Mouse (Mus musculus): ENCODE results near the gene Lrguk. TPM values are rescaled to one million over a fixed set of nuclear protein-coding genes. Genes with fewer than 3 reads are reported as not detected.

Lrguk gene
- total and polyA plus RNA-seq, 3 experiments = 0.09 to 0.18 (median 0.10) TPM

GRCm38 (mm10) chr6:34163014-34163413 lies 133.8 kb downstream of the Lrguk start:
- Histone ChIP-seq H3K4me1 (ENCODE audit: control insufficient read depth, insufficient read depth, low read length) (no peaks in the 10 kb centered on the region), H3K9ac (ENCODE audit: low read depth, low read length) (no peak overlapping the region), H3K4me3 (no peak overlapping the region), H3K27me3 (ENCODE audit: control insufficient read depth, insufficient read depth, low read length) (no peaks in the 10 kb centered on the region), H3K36me3 (ENCODE audit: control insufficient read depth, insufficient read depth, low read length) (no peaks in the 10 kb centered on the region; the same call in 1 of the 2 replicates), H3K79me2 (replicated peaks; ENCODE audit: control insufficient read depth, insufficient read depth, low read length) (no peaks in the 10 kb centered on the region), H3K27ac (no peak overlapping the region)
- 84% methylated on average over 9 of the region's 9 CpGs for WGBS
- TF ChIP-seq EP300 (IDR thresholded peaks at IDR 0.05; ENCODE audit: insufficient read depth, low read depth, low read length) = no peak
- intact Hi-C loops (cut with DNase I) = no loop called here
- DNase-seq = no peak

GRCm38 (mm10) chr6:34168834-34169233 lies 139.6 kb downstream of the Lrguk start:
- WGBS = 58% methylated on average over 3 of the region's 3 CpGs
- H3K9ac ChIP-seq (ENCODE audit: low read depth, low read length) = no peak overlapping the region
- H3K36me3 ChIP-seq (ENCODE audit: control insufficient read depth, insufficient read depth, low read length) = no peaks in the 10 kb centered on the region; the same call in 1 of the 2 replicates

GRCm38 (mm10) chr6:34170844-34171494 lies 141.7 kb downstream of the Lrguk start:
- no peak overlapping the region for H3K4me3 ChIP-seq
- H3K27me3 ChIP-seq (ENCODE audit: control insufficient read depth, insufficient read depth, low read length) = no peaks in the 10 kb centered on the region
- 53% methylated on average over 7 of the region's 7 CpGs for WGBS
- H3K36me3 ChIP-seq (ENCODE audit: control insufficient read depth, insufficient read depth, low read length) = no peaks in the 10 kb centered on the region
- H3K79me2 ChIP-seq (replicated peaks; ENCODE audit: control insufficient read depth, insufficient read depth, low read length) = peaks cover under 1% of the 10 kb centered on the region; the same call in 1 of the 2 replicates
- H3K9ac ChIP-seq (ENCODE audit: low read depth, low read length) = no peak overlapping the region
- H3K27ac ChIP-seq = no peak overlapping the region
- intact Hi-C loops (cut with DNase I) = no loop called here
- TF ChIP-seq EP300 (IDR thresholded peaks at IDR 0.05; ENCODE audit: insufficient read depth, low read depth, low read length) (no peak), CTCF (IDR thresholded peaks at IDR 0.05) (no peak), POLR2A (IDR thresholded peaks at IDR 0.05; ENCODE audit: insufficient read depth, low read depth, low read length) (no peak)
- no peaks in the 10 kb centered on the region for H3K4me1 ChIP-seq (ENCODE audit: control insufficient read depth, insufficient read depth, low read length)
- no peak for DNase-seq

More at GRCm38 (mm10) chr6:34168834-34169233, 139.6 kb downstream of the Lrguk start:
- H3K79me2 ChIP-seq (replicated peaks; ENCODE audit: control insufficient read depth, insufficient read depth, low read length) = no peaks in the 10 kb centered on the region
- H3K27ac ChIP-seq = no peak overlapping the region
- no peaks in the 10 kb centered on the region for H3K27me3 ChIP-seq (ENCODE audit: control insufficient read depth, insufficient read depth, low read length)
- no peaks in the 10 kb centered on the region for H3K4me1 ChIP-seq (ENCODE audit: control insufficient read depth, insufficient read depth, low read length)
- H3K4me3 ChIP-seq = no peak overlapping the region
- TF ChIP-seq CTCF (IDR thresholded peaks at IDR 0.05) = no peak
- no peak for TF ChIP-seq POLR2A (IDR thresholded peaks at IDR 0.05; ENCODE audit: insufficient read depth, low read depth, low read length)
- TF ChIP-seq EP300 (IDR thresholded peaks at IDR 0.05; ENCODE audit: insufficient read depth, low read depth, low read length) = no peak
- intact Hi-C loops (cut with DNase I) = no loop called here
- no peak for DNase-seq

GRCm38 (mm10) chr6:34171748-34172457 lies 142.7 kb downstream of the Lrguk start:
- Histone ChIP-seq H3K27me3 (ENCODE audit: control insufficient read depth, insufficient read depth, low read length) (no peaks in the 10 kb centered on the region), H3K36me3 (ENCODE audit: control insufficient read depth, insufficient read depth, low read length) (no peaks in the 10 kb centered on the region), H3K4me3 (no peak overlapping the region), H3K4me1 (ENCODE audit: control insufficient read depth, insufficient read depth, low read length) (peaks cover 2% of the 10 kb centered on the region; the same call in 1 of the 2 replicates), H3K9ac (ENCODE audit: low read depth, low read length) (no peak overlapping the region), H3K79me2 (replicated peaks; ENCODE audit: control insufficient read depth, insufficient read depth, low read length) (peaks cover 2% of the 10 kb centered on the region; the same call in 1 of the 2 replicates), H3K27ac (no peak overlapping the region)
- intact Hi-C loops (cut with DNase I) = no loop called here
- WGBS = 91% methylated on average over 12 of the region's 12 CpGs
- TF ChIP-seq CTCF (IDR thresholded peaks at IDR 0.05) (no peak), EP300 (IDR thresholded peaks at IDR 0.05; ENCODE audit: insufficient read depth, low read depth, low read length) (no peak), POLR2A (IDR thresholded peaks at IDR 0.05; ENCODE audit: insufficient read depth, low read depth, low read length) (no peak)
- DNase-seq = no peak

GRCm38 (mm10) chr6:34173251-34173650 lies 144.0 kb downstream of the Lrguk start:
- WGBS = 76% methylated on average over 12 of the region's 12 CpGs

GRCm38 (mm10) chr6:34174715-34175114 lies 145.5 kb downstream of the Lrguk start:
- H3K9ac ChIP-seq (ENCODE audit: low read depth, low read length) = no peak overlapping the region
- peaks cover 2% of the 10 kb centered on the region; the same call in 1 of the 2 replicates for H3K79me2 ChIP-seq (replicated peaks; ENCODE audit: control insufficient read depth, insufficient read depth, low read length)
- WGBS = 78% methylated on average over 8 of the region's 8 CpGs
- no peak overlapping the region for H3K27ac ChIP-seq
- peaks cover 2% of the 10 kb centered on the region; the same call in 1 of the 2 replicates for H3K4me1 ChIP-seq (ENCODE audit: control insufficient read depth, insufficient read depth, low read length)
- no peak for DNase-seq
- no peaks in the 10 kb centered on the region for H3K36me3 ChIP-seq (ENCODE audit: control insufficient read depth, insufficient read depth, low read length)
- TF ChIP-seq POLR2A (IDR thresholded peaks at IDR 0.05; ENCODE audit: insufficient read depth, low read depth, low read length) (no peak), EP300 (IDR thresholded peaks at IDR 0.05; ENCODE audit: insufficient read depth, low read depth, low read length) (no peak), CTCF (IDR thresholded peaks at IDR 0.05) (no peak)
- intact Hi-C loops (cut with DNase I) = loop anchor here (5.0 kb wide), 2 partner anchors 147 to 1112 kb away; partner anchors contain the start of genes Chchd3 and Lrguk
- no peaks in the 10 kb centered on the region for H3K27me3 ChIP-seq (ENCODE audit: control insufficient read depth, insufficient read depth, low read length)
- H3K4me3 ChIP-seq = no peak overlapping the region

More at GRCm38 (mm10) chr6:34173251-34173650, 144.0 kb downstream of the Lrguk start:
- no peak for DNase-seq
- Histone ChIP-seq H3K36me3 (ENCODE audit: control insufficient read depth, insufficient read depth, low read length) (no peaks in the 10 kb centered on the region), H3K79me2 (replicated peaks; ENCODE audit: control insufficient read depth, insufficient read depth, low read length) (peaks cover 2% of the 10 kb centered on the region; the same call in 1 of the 2 replicates), H3K27ac (no peak overlapping the region), H3K27me3 (ENCODE audit: control insufficient read depth, insufficient read depth, low read length) (no peaks in the 10 kb centered on the region), H3K4me1 (ENCODE audit: control insufficient read depth, insufficient read depth, low read length) (peaks cover 2% of the 10 kb centered on the region; the same call in 1 of the 2 replicates), H3K4me3 (no peak overlapping the region), H3K9ac (ENCODE audit: low read depth, low read length) (no peak overlapping the region)
- TF ChIP-seq CTCF (IDR thresholded peaks at IDR 0.05) (no peak), POLR2A (IDR thresholded peaks at IDR 0.05; ENCODE audit: insufficient read depth, low read depth, low read length) (no peak)
- intact Hi-C loops (cut with DNase I) = no loop called here
